Mouse (Mus musculus): ENCODE measurements around the gene Ak5. TPM values are rescaled to one million over a fixed set of nuclear protein-coding genes. Genes with fewer than 3 reads are reported as not detected.

The Ak5 gene
- total RNA-seq, 1 experiment from 2014 or later, result not detected

- no peak for ATAC-seq (replicated peaks; ENCODE audit: low read depth, poor library complexity, severe bottlenecking)
These were observed 184.4 kb downstream of the Ak5 start for GRCm38 (mm10) chr3:152483800-152484199.

DNA sequence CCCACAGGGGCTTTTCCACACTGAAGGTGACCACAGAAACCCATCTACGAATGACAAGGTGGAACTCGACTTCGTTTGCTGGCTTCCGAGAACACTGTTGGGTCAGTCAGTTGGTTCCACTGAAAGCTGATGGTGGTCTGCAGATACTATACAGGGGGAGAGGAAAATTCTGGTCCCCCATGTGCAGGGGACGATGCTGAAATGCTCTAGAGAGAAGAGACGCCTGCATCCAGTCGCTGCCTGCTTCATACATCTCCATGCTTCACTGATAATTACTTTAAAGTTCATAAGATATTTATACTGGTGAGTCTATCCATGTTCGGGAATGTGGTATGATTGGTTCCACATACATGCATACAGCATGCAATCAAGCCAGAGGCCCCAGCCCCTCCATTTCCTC, 186.0 kb downstream of the Ak5 start:
- no peak for ATAC-seq (replicated peaks; ENCODE audit: low read depth, poor library complexity, severe bottlenecking)

- no peak for ATAC-seq (replicated peaks; ENCODE audit: low read depth, poor library complexity, severe bottlenecking)
These were observed 187.8 kb downstream of the Ak5 start for GRCm38 (mm10) chr3:152480336-152480735.

DNA sequence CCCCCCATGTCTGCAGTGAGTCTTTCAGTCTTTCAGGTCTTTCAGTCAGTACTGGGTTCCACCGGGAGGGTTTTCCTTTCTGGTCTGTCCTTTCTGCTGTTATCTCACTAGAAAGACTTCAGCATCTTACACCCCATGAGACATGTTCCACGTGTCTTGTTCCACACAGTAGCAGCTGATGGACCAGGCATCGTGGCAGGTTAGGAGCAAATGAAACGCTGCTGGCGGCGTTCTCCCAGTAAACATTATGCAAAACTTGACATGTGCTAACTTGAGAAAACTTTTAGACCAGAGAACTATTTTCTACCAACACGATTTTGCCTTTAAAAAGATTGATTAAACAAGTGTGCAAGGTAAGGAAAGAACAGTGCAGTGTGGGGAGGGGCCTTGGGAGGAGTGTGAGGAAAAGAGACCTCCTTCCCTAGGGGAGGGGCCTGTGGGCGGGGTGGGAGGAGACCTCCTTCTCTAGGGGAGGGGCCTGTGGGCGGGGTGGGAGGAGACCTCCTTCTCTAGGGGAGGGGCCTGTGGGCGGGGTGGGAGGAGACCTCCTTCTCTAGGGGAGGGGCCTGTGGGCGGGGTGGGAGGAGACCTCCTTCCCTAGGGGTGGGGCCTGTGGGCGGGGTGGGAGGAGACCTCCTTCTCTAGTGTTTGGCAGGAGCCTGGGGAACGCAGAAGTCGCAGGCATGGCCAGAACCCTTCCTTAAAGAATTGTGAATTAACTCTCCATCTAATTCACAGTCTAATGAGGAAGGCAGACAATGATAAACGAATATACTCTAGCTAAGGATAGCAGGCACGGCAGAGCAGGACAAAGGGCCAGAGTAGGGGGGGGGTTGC, 189.3 kb downstream of the Ak5 start:
- peak; percentile 52 for ATAC-seq (replicated peaks; ENCODE audit: low read depth, poor library complexity, severe bottlenecking)

DNA sequence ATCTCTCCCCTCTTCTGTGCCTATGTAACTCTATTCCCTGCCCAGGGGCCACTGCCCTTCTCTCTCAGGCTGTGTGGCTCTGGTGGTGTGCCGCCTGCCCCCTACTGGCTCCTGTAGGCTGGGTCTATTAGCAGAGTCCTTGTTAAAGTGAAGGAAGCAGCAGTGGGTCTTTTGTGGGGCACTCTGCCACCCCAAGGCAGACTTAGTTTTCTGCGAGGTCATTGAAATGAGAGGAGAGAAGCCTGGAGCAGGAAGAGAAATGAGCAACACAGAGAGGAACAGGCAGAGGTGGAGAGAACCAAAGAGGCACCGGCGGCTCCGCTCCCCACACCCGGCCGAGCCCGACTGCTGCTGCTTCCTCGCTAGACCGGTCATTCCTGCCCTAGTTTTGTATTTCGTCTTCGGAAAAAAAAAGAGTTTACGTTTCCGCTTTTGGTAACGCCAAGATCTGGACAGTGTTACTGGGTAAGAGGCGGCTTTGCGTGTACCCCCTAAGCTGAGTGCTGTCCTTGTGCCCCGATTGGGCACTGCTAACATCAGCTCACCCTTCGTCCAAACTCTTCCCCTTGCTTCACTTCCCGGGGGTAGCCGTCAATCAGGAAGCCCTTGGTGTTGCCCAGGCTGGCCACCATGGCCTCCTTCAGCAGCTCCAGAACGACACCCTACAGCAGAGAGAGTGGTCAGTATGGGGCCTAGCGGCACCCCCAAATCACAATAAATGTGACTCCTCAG, 190.2 kb downstream of the Ak5 start:
- ATAC-seq (replicated peaks; ENCODE audit: low read depth, poor library complexity, severe bottlenecking), result peak; percentile 76

GRCm38 (mm10) chr3:152475894-152476293, 192.3 kb downstream of the Ak5 start:
- ATAC-seq (replicated peaks; ENCODE audit: low read depth, poor library complexity, severe bottlenecking), result no peak

GRCm38 (mm10) chr3:152475278-152475669, 192.9 kb downstream of the Ak5 start:
- no peak for ATAC-seq (replicated peaks; ENCODE audit: low read depth, poor library complexity, severe bottlenecking)

DNA sequence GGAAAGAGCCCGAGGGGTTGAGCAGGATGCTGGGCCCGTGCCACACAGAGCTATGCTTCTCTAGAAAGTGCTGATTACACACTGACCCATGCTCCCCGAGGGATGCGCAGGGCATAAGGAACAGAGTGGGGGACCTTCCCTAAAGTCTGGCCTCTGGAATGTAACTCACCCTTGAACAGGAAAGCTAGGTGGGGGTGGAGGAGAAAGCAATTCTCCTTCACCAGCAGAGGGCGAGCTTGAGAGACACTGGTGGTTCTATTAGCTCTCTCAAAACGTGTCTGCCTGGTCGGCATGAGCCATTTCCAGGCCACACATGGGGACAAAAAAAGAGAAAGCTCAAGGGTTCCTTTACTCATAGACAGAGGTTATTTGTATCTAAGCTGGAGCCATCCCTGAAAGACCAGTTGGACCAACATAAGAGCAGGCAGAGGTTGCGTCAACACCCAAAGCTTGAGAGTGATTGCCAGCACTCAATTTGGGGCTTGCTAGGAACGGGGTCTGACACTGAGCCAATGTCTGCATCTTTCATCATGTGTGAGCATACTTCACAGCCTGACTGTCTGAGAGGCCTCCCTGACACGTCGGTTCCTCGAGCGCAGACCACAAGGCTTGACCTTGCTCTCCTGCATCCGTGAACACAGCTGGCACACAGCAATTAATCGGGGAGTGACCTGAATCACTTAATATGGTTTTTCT, 193.4 kb downstream of the Ak5 start:
- ATAC-seq (replicated peaks; ENCODE audit: low read depth, poor library complexity, severe bottlenecking), result peak; percentile 31; the same call in 1 of the 2 replicates

DNA sequence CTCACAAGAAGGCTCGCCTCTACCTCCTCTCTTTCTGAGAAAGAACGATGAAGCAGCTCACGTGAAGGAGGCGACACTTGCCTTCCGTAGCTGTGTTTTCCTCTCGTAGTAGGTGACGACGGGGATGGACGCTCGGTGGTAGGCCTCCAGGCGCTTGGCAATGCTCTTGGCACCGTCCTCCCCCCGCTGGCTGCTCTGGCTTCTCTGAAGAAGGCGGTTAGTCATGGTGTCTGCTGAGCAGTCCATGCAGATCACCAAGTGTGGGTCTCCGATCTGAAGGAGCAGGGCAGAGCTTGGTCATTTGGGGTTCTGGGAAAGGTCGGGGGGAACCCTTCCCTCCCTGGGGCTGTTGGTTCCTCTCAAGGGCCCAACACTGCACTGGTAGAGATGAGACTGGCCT, 195.5 kb downstream of the Ak5 start:
- ATAC-seq (replicated peaks; ENCODE audit: low read depth, poor library complexity, severe bottlenecking), result no peak

GRCm38 (mm10) chr3:152470347-152470746, 197.8 kb downstream of the Ak5 start:
- no peak for ATAC-seq (replicated peaks; ENCODE audit: low read depth, poor library complexity, severe bottlenecking)

DNA sequence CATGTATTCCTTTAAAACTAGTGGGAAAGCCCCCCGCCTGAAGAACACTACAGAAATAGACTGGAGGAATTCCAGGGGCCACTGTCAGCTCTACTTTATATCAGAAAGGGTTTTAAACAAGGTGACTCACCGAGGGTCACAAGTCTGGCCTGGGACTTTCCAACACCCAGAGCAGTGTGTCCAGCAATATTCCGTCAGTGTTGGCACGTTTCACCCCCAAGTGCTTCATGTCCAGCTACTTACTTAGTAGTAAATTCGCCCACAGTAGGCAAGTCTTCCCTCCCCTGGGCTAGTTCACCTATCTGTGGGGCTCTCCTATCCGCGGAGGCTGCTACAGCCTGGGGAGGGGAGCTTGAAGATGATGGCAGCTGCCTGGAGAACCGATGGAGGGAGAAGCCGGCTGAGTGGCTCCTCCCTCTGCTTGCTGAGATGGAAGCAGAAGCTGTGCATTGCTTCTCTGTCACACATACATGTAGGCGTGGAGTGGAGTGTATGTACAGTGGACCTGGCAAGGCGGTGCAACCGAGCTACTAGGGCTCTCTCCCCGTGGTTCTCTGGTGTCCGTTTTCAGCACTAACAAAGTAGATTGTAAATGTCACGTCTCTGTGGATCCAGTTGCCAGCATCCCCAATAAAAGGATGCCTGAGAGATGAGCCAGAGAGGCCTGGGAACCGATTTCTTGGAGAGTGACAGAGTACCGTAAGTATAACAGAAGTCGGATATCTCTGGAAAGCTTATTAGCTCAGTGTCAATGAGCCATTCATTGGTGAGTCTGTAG, 198.5 kb downstream of the Ak5 start:
- no peak for ATAC-seq (replicated peaks; ENCODE audit: low read depth, poor library complexity, severe bottlenecking)

- ATAC-seq (replicated peaks; ENCODE audit: low read depth, poor library complexity, severe bottlenecking), result no peak
These were observed 199.6 kb downstream of the Ak5 start for GRCm38 (mm10) chr3:152468569-152469041.

GRCm38 (mm10) chr3:152468032-152468431, 200.1 kb downstream of the Ak5 start:
- ATAC-seq (replicated peaks; ENCODE audit: low read depth, poor library complexity, severe bottlenecking), result no peak

GRCm38 (mm10) chr3:152467312-152467711, 200.8 kb downstream of the Ak5 start:
- no peak for ATAC-seq (replicated peaks; ENCODE audit: low read depth, poor library complexity, severe bottlenecking)

GRCm38 (mm10) chr3:152466849-152467248, 201.3 kb downstream of the Ak5 start:
- 0 out of 2 replicates have a peak, but pooled peaks have one; percentile 17 for ATAC-seq (replicated peaks; ENCODE audit: low read depth, poor library complexity, severe bottlenecking)

DNA sequence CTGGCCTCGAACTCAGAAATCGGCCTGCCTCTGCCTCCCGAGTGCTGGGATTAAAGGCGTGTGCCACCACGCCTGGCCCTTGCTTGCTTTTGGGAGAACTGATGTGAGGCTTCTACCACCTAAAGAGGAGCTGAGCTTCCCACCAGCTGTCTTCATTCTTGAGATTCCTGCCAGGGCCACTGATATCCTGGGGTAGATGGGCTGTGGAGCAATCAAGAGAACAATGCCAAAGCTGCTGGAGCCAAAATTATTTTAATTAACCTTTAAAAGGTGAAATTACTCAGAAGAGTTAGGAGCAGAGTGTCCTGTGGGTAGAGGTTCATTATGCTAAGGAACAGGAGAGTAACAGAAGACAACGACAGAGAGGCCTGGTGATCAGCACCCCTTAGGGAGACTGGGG, 202.8 kb downstream of the Ak5 start:
- no peak for ATAC-seq (replicated peaks; ENCODE audit: low read depth, poor library complexity, severe bottlenecking)

- ATAC-seq (replicated peaks; ENCODE audit: low read depth, poor library complexity, severe bottlenecking), result no peak
These were observed 203.7 kb downstream of the Ak5 start for GRCm38 (mm10) chr3:152464462-152464861.

DNA sequence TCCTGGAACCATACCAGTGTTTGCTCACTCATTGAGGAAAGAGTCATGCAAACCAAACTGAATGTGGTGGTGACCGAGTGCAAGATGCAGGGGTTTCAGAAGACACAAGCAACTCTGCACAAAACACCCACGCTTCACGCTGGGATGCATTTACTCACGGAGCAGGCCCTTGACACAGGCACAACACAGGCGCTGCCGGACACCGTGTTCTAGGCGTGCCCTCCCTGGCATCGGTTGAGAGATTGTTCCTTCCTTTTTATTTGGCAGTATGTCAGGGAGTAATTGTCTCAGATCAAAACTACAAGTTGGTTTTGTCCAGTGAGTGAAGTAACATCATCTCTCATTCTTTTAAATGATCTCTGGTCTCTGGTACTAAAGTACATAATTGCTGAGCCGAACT, 205.3 kb downstream of the Ak5 start:
- no peak for ATAC-seq (replicated peaks; ENCODE audit: low read depth, poor library complexity, severe bottlenecking)

- ATAC-seq (replicated peaks; ENCODE audit: low read depth, poor library complexity, severe bottlenecking), result no peak
These were observed 206.1 kb downstream of the Ak5 start for GRCm38 (mm10) chr3:152462038-152462547.

DNA sequence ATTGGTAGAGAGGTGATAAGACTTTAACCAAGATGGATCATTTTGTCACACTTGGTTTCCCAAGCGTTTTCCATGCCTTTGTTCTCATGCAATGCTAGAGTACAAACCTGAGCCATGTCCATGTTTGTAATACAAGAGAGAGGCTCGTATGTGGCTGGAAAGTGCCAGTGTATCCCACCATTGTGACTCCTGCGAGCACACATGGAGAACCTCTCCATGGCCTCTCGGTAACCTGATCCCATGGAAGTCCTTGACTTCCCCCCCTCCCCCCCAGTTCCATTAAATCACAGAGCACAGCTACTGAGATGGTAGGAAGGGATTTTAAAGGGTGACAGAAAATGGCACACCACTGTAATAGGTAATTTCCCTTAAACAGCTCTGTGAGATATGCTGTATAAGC, 207.4 kb downstream of the Ak5 start:
- no peak for ATAC-seq (replicated peaks; ENCODE audit: low read depth, poor library complexity, severe bottlenecking)

Measured in common myeloid progenitor, adult 5-6 weeks (primary cell).